Mouse (Mus musculus): ENCODE data around the gene Abcd3. TPM values are rescaled to one million over a fixed set of nuclear protein-coding genes. Genes with fewer than 3 reads are reported as not detected.

Gene Abcd3
- polyA plus RNA-seq, 1 experiment = 174 TPM

DNA sequence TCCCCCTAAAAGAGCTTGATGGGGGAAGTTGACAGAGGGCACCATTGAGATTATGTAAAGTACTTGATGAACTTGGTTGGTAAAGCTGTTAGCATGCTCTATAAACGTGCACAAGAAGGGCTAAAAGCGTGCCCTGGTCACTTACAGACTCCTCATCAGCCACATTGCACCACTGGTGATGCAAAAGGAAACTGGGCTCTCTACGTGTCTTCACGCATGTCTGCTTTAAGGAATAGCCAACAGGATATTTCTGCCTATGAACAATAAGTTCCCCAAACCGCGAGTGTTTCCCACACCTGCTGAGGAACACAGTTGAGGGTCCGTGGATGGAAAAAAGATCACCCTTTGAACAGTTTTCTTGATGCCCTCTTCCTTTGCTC, 93.4 kb downstream of the Abcd3 start:
- Histone ChIP-seq H3K4me1 (ENCODE audit: control insufficient read depth, insufficient read depth, low read length) (peaks cover 15% of the 10 kb centered on the region), H3K4me3 (ENCODE audit: insufficient read depth, low read depth, low read length) (no peak overlapping the region), H3K27ac (ENCODE audit: insufficient read depth, low read depth, low read length) (peak overlapping the region; percentile 42)
- 70% methylated on average over 7 of the region's 7 CpGs for WGBS
- no peak for TF ChIP-seq CTCF (IDR thresholded peaks at IDR 0.05; ENCODE audit: insufficient read depth, low read depth, low read length)
- no peak for TF ChIP-seq POLR2A (IDR thresholded peaks at IDR 0.05; ENCODE audit: insufficient read depth, low read depth, low read length)

DNA sequence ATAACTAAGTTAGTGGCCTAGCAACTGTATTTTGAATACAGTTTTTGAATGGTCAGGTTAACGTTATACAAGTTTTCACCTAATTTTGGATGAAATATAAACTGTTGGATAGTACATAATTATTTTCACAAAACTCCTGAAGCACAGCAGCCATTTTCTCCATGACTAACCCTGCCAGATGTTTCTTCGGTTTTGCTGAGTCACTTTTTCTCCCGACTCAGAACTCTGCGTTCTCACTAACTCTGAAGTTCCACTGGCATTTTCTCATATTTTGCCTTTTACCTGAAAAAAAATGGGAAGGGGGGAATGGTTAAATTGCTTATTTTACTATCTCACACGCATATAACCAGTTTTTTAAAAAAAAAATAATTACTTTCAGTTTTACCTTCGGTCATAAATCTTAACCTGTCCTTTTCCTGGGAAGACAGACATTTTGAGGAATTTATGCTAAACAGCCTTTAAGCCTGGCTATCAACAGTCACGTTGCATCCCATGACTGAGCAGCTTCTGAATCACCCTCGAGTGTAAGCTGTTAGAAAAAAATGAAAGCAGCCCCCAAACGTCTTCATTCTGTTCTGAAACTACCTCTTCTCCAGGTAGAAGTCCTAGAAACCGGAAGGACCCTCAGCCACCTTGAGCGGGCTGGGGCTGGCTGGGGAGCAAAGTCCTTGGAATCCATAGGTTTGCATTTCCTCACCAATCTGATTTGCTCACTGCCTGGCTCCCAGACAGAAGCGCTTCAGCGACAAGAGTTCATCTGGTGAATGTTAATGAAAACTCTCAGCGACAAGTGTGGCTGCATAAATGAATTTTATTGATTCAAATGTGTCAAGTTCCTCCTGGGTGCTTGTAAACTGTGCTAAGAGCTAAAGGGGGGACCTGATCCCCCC, 94.1 kb downstream of the Abcd3 start:
- WGBS = 48% methylated on average over 14 of the region's 14 CpGs
- Histone ChIP-seq H3K4me3 (ENCODE audit: insufficient read depth, low read depth, low read length) (no peak overlapping the region), H3K27ac (ENCODE audit: insufficient read depth, low read depth, low read length) (peak overlapping the region; percentile 42), H3K4me1 (ENCODE audit: control insufficient read depth, insufficient read depth, low read length) (peaks cover 15% of the 10 kb centered on the region)
- TF ChIP-seq CTCF (IDR thresholded peaks at IDR 0.05; ENCODE audit: insufficient read depth, low read depth, low read length) = no peak
- no peak for TF ChIP-seq POLR2A (IDR thresholded peaks at IDR 0.05; ENCODE audit: insufficient read depth, low read depth, low read length)

DNA sequence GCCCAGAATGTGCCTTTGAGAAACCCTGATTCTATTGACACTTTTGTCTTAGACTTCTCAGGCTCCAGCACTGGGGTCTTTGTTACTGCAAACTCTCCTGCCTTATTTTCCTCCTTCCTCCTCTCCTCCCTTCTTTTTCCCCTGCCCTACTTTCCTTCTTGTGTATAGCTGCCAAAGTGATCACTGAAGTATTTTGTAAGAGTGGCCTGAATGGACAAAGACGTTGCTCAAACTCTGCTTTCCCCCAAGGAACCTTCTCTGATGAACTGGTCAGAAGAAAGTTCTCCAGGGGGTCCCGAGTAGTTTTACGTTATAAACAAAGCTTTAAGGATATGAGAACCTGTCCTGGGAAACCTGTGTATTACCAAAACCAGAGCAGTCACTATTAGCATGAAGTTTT, 95.4 kb downstream of the Abcd3 start:
- 70% methylated on average over 3 of the region's 3 CpGs for WGBS
- TF ChIP-seq CTCF (IDR thresholded peaks at IDR 0.05; ENCODE audit: insufficient read depth, low read depth, low read length) = no peak
- H3K27ac ChIP-seq (ENCODE audit: insufficient read depth, low read depth, low read length) = no peak overlapping the region
- peaks cover 15% of the 10 kb centered on the region for H3K4me1 ChIP-seq (ENCODE audit: control insufficient read depth, insufficient read depth, low read length)
- H3K4me3 ChIP-seq (ENCODE audit: insufficient read depth, low read depth, low read length) = no peak overlapping the region

DNA sequence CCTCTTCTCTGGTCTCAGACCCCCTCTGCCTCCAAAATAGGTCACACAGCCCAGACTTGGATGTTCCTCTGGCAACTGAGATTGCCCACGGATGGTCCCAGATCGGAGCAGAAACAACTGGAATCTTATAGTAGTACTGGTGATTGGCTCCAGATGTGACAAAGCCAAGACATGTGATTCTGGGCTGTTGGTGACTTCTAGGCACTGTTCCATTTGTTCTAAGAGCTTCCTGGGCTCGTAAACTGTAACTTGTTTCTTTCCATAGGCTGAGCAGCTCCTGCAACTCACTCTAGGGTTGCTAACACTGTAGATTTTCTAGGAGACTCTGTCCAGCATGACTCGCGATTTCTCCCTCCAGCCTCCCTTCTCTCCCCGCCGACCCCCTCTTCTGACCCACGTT, 96.4 kb downstream of the Abcd3 start:
- H3K4me3 ChIP-seq (ENCODE audit: insufficient read depth, low read depth, low read length) = no peak overlapping the region
- H3K4me1 ChIP-seq (ENCODE audit: control insufficient read depth, insufficient read depth, low read length) = peaks cover 13% of the 10 kb centered on the region
- no peak for TF ChIP-seq POLR2A (IDR thresholded peaks at IDR 0.05; ENCODE audit: insufficient read depth, low read depth, low read length)
- no peak for TF ChIP-seq CTCF (IDR thresholded peaks at IDR 0.05; ENCODE audit: insufficient read depth, low read depth, low read length)
- 88% methylated on average over 8 of the region's 8 CpGs for WGBS
- no peak overlapping the region for H3K27ac ChIP-seq (ENCODE audit: insufficient read depth, low read depth, low read length)

DNA sequence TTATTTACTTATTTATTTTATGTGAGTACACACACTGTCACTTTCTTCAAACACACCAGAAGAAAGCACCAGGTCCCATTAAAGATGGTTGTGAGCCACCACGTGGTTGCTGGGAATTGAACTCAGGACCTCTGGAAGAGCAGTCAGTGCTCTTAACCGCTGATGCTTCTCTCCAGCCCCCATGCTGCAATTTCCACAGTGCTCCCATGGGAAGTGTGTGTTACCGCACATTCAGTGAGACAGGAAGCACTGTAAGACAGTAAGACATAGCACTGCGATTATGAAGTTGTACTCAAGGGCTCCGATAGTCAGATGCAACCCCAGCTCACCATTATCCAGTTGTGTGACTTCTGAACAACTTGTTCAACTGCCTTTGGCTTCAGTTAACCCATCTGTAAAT, 98.6 kb downstream of the Abcd3 start:
- no peak overlapping the region for H3K27ac ChIP-seq (ENCODE audit: insufficient read depth, low read depth, low read length)
- 84% methylated on average over 5 of the region's 5 CpGs for WGBS
- TF ChIP-seq POLR2A (IDR thresholded peaks at IDR 0.05; ENCODE audit: insufficient read depth, low read depth, low read length) (no peak), CTCF (IDR thresholded peaks at IDR 0.05; ENCODE audit: insufficient read depth, low read depth, low read length) (no peak)
- H3K4me1 ChIP-seq (ENCODE audit: control insufficient read depth, insufficient read depth, low read length) = peaks cover 7% of the 10 kb centered on the region
- no peak overlapping the region for H3K4me3 ChIP-seq (ENCODE audit: insufficient read depth, low read depth, low read length)

DNA sequence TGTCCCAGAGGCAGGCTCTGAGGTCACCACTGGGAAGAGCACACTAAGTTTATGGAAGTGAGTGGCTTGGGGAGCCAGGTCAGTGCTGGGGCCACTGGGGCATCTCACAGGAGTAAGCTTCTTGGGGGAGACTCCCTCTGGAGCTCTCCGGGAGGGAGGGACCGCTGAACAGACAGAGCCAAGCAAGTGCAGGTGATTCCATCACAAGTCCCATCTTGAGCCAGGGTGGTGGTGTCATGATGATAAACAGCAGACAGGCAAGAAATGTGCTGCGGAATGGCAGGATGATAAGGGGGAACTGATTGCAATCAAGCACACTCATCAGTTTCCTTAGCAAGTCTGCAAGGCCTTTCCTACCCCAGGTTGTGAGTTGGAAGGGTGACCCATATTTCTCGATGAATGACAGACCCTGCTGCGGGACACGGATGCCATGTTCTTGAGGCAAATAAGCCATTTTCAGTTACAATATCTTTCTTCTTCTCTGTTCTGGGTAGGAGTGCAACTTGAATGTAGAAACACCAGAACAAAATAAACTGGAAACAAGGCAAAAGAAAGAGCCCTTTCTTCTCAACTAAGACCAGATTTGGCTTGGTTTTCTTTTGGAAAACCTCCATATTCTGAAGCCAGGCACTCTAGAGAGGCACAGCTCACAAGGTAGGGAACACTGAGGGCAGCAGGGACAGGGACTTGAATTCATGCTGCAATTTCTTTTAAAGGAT, 99.2 kb downstream of the Abcd3 start:
- TF ChIP-seq CTCF (IDR thresholded peaks at IDR 0.05; ENCODE audit: insufficient read depth, low read depth, low read length) = no peak
- no peak for TF ChIP-seq POLR2A (IDR thresholded peaks at IDR 0.05; ENCODE audit: insufficient read depth, low read depth, low read length)
- WGBS = 55% methylated on average over 6 of the region's 6 CpGs
- Histone ChIP-seq H3K4me3 (ENCODE audit: insufficient read depth, low read depth, low read length) (no peak overlapping the region), H3K27ac (ENCODE audit: insufficient read depth, low read depth, low read length) (peak overlapping the region; percentile 38; the same call in 1 of the 2 replicates), H3K4me1 (ENCODE audit: control insufficient read depth, insufficient read depth, low read length) (peaks cover 10% of the 10 kb centered on the region)

DNA sequence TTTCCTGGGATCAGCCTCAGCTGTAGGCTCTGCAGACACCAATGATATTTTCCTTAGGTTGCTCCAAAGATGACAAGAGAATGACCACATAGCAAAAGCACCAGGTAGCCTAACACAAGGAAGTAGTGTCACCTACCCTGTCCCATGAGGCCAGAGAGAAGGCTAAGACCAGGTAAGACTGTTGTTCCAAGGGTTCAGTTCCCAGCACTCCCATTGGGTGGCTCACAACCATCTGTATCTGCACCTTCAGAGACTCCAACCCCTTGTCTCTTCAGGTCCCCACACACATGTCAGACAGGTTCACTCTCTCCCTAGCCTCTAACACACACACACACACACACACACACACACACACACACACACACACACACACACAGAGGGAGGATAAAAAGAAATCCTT, 99.8 kb downstream of the Abcd3 start:
- Histone ChIP-seq H3K4me1 (ENCODE audit: control insufficient read depth, insufficient read depth, low read length) (peaks cover 10% of the 10 kb centered on the region), H3K4me3 (ENCODE audit: insufficient read depth, low read depth, low read length) (no peak overlapping the region), H3K27ac (ENCODE audit: insufficient read depth, low read depth, low read length) (peak overlapping the region; percentile 38; the same call in 1 of the 2 replicates)
- TF ChIP-seq CTCF (IDR thresholded peaks at IDR 0.05; ENCODE audit: insufficient read depth, low read depth, low read length) (no peak), POLR2A (IDR thresholded peaks at IDR 0.05; ENCODE audit: insufficient read depth, low read depth, low read length) (no peak)

DNA sequence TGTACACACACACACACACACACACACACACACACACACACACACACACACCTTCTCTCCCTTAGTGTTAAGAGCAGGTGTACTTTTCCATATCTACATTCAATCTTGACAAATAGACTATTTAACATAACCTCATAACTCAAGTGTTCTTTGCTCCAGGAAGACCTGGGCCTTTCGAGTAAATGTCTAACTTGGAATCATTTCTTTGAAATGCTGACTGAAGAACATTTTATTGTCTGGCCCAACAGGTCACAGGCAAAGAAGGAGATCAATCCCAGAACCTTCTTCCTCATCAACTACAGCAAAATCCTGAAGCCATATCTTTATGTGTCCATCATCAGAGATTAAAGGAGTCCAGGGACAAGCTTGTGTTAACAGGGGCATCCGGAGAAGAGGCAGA, 100.6 kb downstream of the Abcd3 start:
- WGBS = 98% methylated on average over 2 of the region's 2 CpGs
- no peak overlapping the region for H3K27ac ChIP-seq (ENCODE audit: insufficient read depth, low read depth, low read length)

DNA sequence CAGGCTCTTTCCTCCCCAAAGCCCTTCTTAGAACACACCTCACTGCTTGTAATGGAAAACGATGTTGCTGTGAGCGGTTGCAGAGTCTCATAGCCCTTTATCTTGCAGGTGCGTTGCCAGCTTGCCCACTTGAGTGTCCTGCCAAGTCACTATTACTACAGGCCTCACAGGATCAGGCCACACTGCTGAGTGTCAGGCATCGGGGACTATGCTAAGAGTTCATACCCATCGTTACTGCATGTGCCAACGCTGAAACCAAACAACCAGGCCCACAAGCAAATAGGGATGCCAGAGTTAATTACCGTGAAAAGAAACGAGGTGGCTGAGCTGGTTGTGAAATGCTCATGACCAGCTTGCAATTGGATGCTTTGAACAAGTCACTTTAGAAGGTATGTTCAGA, 101.3 kb downstream of the Abcd3 start:
- H3K27ac ChIP-seq (ENCODE audit: insufficient read depth, low read depth, low read length) = no peak overlapping the region
- WGBS = 47% methylated on average over 8 of the region's 8 CpGs
- H3K4me1 ChIP-seq (ENCODE audit: control insufficient read depth, insufficient read depth, low read length) = peaks cover 7% of the 10 kb centered on the region
- TF ChIP-seq CTCF (IDR thresholded peaks at IDR 0.05; ENCODE audit: insufficient read depth, low read depth, low read length) (no peak), POLR2A (IDR thresholded peaks at IDR 0.05; ENCODE audit: insufficient read depth, low read depth, low read length) (no peak)
- no peak overlapping the region for H3K4me3 ChIP-seq (ENCODE audit: insufficient read depth, low read depth, low read length)

More for the DNA sequence above, 100.6 kb downstream of the Abcd3 start:
- H3K4me1 ChIP-seq (ENCODE audit: control insufficient read depth, insufficient read depth, low read length) = peaks cover 10% of the 10 kb centered on the region
- H3K4me3 ChIP-seq (ENCODE audit: insufficient read depth, low read depth, low read length) = no peak overlapping the region
- TF ChIP-seq CTCF (IDR thresholded peaks at IDR 0.05; ENCODE audit: insufficient read depth, low read depth, low read length) (no peak), POLR2A (IDR thresholded peaks at IDR 0.05; ENCODE audit: insufficient read depth, low read depth, low read length) (no peak)

All from olfactory bulb, adult 2 months (tissue).